Mouse (Mus musculus) 3T3-L1 (cell line): ENCODE measurements around the gene Kin.

Experiments
- DNase-seq: peaks from one replicate; pipeline ENCODE4 v3.0.0-alpha.2; 2015; ENCODE audit warnings: low read depth, low spot score

Gene Kin

DNA sequence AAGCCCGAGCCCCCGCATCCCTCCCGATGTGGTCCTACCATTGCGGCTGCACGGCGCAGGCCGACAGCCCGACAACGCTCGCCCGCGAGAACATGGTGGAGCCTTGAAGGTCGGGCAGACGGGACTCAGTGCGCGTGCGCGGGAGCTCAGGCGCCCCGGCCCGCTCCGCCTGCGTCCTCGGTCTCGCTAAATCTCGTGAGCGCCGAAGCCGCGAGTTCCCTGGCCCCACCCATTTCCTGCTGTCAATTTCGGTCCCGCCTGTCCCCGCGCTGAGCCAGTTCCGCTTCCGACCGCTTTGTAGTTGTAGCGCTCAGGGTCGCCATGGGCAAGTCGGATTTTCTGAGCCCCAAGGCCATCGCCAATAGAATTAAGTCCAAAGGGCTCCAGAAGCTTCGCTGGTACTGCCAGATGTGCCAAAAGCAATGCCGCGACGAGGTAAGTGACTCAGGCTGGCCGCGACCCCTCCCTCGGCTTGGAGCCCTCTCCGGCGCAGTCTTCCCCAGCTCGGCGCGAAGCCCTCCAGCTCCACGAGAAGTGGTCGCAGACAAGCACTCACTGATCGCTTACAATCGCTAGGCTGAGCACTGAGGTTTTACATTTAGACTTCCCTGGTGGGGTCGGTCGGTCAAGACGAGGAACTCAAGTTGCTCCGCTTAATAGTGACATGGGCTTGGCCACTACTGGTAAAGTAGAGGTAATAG lies at the start of gene Kin, which contains the start of gene Atp5c1:
TSS of gene Kin (plus strand) at position 284 of the 701 bp plus-strand sequence.
TSS of gene Atp5c1 (minus strand) at position 201 of the 701 bp plus-strand sequence.
- peak; percentile 96 for DNase-seq

DNA sequence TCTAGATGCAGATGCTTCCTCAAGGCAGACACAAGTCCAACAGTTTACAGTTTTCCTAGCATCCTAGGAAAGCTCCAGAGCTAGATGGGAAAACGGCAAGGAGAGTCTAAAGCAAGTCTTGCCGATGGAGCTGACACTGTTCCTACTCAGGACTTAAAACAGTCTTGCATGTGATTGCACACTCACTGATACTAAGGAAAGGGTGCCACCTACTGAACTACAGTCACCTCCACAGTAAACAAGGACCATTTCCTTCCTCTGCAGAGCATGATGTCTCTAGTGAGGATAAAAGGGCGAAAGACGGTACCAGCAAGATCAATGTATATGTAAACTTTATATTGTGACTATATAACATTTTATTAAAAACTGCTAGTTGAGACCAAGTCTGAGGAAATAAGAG lies 46.7 kb upstream of the Kin start:
- DNase-seq, result no peak

DNA sequence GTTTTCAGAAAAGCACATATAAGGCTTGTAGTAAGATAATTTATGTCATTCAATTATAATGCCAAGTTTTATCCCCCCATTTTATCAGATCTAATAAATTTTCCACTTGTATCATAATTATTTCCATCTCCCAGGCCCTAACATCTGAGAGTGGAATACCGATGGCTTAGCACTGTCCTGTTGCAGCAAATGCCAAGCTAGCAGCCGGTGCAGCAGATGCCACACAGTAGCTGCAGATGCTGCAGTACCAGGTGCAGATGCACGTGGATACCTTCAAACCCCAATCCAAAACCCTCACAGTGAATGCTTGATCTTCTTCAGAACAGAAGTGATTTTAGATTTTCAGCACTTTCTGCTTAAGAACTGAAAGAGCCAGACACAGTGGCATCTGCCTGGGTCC lies 45.4 kb upstream of the Kin start:
- DNase-seq, result no peak

DNA sequence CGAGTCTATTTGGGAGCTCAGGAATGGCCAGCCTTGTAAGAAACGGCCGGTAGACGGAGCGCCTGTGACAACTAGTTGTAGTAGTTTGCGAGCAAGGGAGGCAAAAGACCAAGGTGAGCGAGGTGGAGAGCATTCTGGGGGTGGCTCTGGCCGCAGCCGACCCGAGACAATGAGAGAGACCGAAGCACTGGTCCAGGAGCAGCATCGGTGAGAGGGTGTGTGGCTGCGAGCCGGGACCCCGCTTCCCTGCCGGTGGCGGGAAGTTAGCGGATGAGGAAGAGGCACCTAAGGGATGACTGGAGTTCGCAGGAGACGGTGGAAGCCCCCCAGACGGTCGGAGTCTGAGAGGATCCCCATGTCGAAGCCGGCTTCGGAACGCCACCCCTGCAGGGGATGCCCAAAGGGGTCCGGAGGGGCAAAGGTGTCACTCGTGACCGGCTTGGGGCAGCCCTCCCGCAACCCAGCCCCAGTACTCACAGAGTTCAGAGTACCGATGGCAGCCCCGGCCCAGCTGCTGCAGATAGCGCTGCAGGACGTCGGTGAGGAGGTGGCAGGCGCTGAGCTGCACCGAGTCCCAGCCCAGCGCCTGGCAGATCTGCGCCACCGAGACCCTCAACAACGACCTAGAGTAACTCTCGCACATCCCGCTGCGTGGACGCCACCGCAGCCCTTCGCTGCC lies 32.5 kb upstream of the Kin start:
- peak; percentile 63 for DNase-seq

DNA sequence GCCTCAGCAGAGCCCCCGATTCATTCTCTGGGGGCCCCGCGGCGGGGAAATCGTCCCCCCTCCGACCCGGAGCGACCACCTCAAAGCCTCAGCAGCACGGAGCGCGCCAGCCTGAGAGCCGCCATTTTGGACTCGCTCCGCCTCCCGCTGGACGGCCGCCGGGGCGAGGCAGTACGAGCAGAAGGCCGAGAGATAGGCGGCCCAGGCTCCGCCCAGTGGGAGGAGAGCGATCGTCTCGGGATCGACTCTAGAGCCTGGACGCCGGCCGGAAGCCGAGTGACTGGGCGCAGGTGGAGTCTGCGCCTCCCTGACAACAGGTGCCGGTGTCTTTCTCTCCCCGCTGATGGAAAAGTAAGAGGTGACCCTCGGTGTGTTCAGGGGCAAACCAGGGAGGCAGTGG lies 31.9 kb upstream of the Kin start, which contains the start of gene Taf3:
TSS of gene Taf3 (minus strand) at position 136 of the 400 bp plus-strand sequence.
- DNase-seq, result peak; percentile 94

DNA sequence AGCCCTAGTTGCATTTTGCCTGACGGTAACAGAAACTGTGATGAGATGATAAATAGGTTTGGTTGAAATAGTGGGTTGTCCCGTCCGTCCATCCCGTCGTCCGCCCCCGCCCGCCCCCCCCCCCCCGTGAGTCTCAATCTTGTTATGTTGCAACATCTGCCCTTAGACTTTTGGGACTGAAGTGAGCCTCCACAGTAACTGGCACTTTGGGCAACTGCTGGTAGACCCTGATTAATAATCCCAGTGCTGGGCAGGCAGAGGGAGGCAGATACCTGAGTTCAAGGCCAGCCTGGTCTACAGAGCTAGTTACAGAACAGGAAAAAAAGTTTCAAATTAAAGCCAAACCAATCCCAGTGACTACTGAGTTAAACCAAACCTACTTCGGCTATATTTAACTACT lies 30.9 kb upstream of the Kin start:
- no peak for DNase-seq

DNA sequence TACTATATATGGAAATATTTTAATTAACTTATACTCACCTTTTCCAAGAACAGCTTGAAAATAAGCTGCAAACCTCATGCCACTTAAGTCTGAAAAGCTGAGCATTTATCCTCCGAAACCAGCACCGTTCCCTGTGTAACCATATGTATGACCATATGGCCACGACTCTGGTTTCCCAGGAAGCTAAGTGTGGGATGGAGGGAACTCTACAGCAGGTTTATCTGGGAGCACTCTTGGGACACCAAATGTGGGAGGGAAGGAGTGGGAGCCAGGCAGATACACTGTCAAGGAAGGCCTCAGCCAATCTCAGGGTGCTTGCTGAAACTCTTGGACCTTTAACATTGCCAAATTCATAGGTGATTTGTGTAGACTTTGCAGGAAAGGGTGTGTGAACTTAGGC lies 29.5 kb upstream of the Kin start:
- no peak for DNase-seq

DNA sequence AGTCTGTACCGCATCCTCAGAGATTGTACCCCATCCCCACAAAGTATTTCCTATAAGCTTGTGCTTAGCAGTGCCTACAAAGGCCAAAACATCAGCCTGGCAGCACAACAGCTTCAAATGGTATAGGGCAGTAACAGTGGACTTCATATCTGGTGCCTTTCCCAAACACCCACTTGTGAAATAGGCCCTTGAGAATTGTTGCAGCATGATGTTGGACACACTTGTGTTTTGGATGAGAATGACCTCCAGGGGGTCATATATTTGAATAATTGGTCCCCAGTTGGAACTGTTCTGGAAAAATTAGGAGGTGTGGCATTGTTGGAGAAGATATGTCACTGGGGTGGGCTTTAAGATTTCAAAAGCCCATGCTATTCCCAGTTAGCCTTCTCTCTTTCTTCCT lies 28.4 kb upstream of the Kin start:
- no peak for DNase-seq

DNA sequence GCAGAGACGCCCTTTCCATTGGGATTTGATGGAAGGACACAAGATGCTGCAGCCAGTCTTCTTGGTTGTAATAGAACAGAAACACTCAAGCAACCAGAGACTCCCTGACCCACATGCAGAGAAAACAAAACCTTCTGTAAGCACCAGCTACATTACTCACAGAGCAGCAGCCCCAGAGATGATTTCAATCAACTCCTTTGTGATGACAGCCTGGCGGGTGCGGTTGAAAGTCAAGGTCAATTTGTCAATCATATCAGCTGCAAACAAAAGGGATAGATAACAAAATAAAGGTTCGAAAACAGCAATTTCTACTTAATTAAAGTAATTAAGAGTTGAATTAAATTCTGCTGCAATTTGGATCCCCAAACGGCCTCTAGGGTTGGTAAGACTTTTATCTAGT lies 21.6 kb upstream of the Kin start:
- no peak for DNase-seq

DNA sequence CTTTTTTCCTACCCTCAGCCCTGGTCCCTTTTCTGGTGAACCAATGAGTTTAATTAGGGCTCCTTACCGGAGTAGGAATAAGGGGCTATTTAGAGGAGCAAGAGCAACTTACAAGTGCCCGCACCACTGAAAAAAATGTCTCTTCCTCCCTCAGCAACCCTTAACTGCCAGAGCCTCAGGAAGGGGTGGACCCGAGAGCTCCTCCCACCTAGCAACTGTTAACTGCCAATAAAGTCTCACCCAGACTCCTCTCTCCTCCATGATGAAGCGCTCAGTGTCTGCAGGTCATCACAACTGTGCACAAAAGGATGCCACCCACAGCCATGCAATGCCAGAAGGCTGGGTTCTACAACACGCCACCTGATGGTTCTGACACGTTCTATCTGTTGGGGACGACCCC lies 8.6 kb upstream of the Kin start:
- DNase-seq, result no peak

DNA sequence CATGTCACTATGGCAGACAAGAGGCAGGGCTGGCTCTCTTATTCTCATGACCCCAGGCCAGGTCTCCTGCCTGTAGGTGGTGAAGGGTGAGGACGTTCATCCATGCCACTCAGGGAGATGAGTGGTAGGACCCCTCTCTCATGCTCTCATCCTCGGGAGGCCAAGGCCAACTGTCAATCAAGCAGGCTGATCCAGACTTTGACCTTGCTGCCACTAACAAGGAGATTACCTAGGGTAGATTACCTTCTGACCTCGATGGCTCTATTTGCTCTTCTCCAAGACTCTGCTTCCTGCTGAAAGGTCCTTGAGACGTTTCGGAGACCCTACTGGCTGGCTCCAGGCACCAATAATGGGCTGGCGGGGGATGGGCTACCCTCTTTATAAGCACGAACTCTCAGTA lies 5.9 kb upstream of the Kin start:
- DNase-seq, result no peak

DNA sequence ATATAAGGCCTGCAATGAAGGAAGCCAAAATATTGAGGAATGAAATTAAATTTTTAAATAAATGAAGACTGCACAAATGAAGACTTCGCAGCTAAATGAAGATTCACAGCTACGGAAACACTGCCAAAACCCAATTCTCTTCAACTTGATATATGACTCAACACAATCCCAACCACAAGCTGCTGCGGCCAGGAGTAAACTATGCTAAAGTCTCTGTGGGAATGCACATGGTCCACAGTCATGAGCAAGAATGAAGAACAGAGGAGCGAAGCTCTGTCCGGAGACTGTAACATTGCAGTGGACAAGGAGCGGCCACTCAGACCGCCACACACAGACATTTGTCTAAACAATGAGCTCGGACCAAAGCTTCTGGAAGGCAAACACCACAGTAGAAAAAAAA lies 3.7 kb upstream of the Kin start:
- DNase-seq, result peak; percentile 87

DNA sequence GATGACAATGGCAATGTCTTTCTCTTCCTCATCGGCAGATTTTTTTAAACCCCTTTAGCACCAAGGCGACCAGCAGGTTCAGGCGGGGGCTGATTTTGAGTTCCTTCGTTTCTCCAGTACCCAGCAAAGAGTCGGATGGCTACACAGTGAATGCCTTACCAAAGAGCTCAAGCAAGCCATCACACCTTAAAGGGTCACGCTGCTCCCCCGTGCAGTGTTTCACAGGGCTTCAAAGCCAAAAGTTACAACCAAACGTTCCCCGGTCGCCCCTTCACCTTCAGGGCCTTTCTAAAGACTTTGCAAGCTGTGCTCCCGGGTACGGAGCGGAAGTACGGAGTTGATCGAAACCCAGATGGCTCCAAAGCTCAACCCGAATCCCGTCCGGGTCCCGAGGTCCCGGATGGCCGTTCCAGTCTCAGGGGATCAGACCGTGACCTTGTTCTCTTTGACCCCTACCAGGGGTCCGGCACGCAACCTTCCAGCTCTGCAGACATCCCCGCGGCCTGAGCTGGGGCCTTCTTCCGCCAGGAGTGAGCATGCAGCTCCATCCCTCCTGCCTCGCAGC lies 566 bp upstream of the Kin start:
- peak; percentile 17 for DNase-seq

DNA sequence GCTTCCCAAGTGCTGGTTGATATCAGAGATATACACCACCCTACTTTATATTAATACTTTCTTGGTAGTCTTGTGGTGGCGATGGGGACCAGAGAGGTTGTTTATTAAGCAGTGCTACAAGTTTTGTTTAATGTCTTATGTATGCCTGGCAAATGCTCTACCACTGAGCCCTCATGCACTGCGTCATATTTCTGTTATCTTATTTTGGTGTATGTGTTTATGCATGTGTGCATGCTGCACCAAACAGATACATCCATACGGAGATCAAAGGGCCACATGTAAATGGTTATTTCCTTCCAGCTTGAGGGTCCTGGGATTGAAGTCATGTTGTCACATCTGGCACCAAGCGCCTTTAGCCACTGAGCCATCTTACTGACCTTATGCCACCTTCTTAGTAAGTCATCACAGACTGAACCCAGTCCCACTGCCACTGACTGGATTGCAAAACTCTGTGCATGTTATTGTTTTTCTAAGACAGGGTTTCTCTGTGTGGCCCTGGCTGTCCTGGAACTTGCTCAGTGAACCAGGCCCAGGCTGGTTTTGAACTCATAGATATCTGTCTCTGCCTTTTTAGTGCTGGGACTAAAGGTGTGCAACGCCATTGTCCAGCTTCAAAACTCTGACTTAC lies 1.2 kb downstream of the Kin start:
- DNase-seq, result no peak

DNA sequence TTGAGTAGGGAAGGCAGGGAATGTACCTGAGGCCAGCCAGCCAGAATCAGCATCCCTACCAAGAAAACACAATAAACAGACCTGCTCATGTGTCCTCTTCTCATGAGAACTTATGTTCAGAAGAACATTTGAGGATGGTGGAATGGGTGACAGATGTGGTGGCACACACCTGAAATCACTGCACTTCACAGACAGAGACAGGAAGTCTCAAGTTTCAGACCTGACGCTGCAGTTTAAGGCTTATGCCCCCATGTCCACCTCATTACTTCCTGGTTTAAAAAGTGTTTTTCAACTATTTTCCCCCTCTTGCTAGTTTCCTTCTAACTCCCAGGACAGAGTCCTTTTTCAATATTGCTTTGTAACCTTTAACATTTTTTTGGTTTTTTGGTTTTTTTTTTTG lies 2.3 kb downstream of the Kin start:
- no peak for DNase-seq

DNA sequence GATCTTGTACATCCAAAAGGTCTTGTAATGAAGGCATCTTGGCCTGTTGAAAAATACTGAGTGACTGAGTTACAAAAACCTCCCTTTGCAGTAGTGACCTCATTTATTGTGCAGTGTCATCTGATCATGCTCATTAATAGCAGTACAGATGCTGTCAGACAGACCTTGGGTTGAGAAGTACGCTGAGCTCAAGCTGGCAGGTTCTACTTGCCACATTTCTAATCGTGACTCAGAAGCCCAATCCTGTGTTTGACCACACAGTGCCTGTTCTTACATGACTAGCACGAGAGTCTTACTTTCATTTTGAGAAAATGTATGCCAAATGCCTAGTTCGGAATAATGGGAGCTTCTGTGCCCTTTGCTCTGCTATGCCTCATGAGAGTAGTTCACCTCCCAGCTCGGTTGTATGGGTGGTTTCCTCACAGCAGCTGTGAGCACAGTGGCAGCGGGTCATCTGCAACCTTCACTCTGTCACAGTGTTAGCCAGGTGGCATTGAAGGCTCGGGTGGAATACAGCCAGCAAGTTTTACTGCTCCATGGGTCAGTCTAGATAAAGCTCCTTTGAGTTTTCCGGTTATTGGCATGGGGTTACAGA lies 7.0 kb downstream of the Kin start:
- DNase-seq, result peak; percentile 47

DNA sequence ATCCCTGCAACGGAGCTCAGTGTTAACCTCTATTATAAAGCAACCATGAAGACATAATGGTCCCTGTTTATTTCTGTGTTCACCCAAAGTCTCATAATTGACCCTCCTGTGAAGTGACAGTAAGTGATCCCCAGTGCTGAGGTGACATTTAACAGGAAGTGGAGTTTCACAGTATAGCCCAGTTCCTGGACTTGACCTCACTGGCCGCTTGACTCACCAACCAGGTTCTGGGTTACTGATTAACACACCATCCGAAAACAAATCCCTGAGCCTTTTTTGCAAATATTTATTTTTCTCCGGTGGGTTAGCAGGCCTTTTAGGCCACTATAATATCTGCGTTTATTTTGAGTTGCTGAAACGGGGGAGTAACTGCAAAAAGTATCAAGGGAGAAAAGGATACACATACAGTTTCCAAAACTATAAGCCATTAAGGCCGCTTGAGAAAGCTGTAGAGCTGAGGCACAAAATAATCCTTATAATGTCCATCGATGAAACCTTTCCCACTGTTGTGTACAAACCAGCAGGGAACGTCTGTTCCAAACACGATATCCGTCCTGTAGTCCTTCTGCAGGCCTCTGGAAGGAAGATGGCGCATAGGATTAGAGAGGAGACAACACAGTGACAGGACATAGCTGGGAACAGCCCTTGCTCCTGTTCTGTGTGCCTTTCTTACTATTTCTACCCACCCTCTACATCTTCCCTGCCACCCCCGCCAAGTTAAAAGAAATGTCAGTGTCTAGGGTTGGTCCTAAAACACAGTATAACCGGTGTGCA lies 14.1 kb downstream of the Kin start:
- DNase-seq, result no peak

DNA sequence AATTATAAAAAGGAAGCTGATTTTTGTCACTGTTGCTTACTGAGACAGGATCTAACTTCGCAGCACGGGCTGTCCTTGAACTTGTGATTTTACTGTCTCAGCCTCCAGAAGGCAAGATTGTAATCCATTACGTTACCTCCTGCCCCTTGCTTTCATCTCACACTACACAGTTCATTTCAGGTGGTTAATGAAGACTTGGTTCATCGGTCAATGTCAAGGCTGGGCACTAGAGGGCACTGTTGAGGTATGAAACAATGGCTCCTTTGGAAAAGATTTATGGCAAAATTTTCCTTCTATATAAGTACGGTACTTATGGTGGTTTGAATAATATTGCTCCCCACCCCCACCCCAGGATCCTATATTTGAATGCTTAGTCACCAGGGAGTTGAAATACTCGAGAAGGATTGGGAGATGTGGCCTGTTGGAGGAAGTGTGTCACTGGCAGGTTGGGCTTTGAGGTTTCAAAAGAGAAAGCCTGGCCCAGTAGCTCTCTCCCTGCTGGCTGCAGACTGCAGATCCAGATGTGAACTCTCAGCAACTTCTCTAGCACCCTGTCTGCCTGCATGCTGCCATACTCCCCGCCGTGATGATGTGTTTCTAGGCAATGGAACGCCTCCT lies 18.3 kb downstream of the Kin start:
- DNase-seq, result peak; percentile 76

DNA sequence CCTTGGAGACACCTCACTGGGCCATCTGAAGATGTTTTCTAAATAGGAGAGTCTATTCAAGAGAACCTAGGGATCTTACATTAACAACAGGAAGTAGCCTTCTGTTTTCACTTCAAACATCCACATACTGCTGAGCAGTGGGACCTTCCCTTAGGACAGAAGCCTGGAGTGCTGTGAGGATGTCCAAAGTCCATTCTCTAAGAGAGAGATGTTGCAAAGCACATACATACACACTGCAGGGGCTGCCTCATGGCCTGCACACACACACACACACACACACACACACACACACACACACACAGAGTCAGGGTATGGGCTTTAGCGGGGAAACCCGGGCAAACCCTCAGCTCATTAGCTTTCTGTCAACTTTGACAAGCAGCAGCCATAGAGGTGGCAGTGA lies 20.1 kb downstream of the Kin start:
- no peak for DNase-seq

DNA sequence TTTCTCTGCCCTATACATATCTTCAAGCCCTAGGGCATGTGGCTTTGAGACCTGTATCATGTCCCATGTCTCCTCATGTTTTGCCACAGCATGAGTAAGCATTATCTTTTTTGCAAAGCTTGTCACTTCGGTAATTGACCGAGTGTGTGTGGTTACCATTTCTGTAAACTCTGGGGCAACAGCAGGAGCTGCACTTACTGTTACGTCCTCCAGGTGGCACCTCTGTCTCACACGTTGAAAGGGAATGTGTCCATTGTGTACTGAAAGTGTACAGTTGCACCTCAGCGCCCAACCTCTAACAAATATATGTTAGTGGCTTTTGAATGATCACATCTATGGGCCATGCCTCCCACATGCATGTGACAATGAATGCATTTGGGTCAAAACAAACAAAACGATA lies 20.8 kb downstream of the Kin start:
- peak; percentile 69 for DNase-seq
